Mouse (Mus musculus): ENCODE data around the gene Rrp1.
"Not testable (repeated sequence)": the region's sequence is repeated elsewhere in the genome, so short reads cannot be mapped to it uniquely, and the experiment has no call there.

The Rrp1 gene

DNA sequence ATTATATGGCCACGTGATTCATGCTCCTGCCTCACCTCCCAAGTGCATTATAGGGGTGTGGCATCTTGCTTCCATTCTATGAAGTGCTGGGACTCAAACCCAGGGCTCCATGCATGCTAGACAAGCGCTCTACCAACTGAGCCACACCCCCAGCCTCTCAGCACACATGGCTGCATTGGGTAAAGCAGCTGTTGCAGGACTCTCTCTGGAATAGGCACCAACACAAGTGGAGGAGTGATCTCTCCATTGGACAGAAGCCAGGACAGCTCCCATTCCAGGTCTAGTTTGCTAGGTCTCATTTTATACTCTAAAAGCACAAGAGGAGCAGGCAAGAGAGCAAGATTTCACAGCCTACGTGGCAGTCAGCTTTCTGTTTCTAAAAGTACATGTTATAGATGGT is 29.3 kb downstream of the Rrp1 start:
- DNase-seq (ENCODE audit: low spot score in 2 of 2) = no peak

DNA sequence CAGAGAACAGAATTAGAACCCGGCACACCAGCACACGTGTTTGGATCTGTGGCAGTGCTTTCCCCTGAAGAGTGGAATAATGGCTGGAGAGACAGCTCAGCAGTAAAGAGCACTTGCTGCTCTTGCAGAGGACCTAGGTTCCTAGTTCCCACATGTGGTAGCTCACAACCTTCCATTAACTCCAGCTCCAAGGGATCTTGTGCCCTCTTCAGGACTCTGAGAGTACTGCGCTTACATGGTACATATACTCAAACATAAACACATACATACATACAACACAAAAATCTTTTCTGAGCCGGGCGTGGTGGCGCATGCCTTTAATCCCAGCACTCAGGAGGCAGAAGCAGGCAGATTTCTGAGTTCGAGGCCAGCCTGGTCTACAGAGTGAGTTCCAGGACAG is 34.3 kb downstream of the Rrp1 start:
- DNase-seq (ENCODE audit: low spot score in 2 of 2) = no peak

DNA sequence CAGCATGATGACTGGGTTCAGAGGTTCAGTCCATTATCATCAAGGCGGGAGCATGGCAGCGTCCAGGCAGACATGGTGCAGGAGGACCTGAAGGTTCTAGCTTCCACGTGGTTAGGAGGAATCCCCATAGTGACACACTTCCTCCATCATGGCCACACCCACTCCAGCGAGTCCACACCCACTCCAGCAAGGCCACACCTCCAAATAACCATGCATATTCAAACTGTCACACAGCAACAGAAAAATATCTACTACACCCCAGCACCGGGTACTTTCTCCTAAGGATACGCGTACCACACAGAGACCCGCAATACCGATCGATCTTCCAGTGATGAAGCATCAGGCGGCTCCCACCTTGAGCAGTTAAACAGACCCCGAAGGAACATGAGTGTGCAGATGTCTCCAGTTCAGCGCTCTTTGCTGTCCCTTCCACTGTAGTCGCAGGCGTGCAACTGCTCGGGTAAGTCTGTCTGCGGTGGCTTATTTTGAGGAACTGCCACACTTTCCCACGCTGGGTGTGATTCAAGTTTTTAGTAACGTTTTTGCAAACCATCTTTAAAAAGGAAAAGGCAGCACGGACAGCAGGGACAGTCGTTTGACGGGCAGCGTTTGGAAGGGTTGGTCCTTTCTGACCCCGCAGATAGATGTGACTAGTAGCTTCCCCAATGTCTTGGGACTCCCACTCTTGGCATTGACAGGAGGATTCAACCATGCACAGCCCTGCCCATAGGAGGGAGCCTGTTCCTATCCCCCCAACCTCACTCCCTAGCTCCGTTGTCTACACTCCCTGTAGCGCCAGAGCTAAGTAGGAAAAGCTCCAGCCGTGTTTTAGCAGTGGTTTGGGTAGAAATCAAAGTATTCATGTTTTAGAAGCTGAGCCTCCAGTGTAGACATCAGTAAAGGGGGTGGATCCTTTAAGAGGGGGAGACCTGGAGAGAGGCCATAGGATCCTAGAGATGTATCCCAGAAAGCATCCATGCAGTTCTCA is 39.9 kb downstream of the Rrp1 start:
- DNase-seq (ENCODE audit: low spot score in 2 of 2) = peak; percentile 53 to 56

DNA sequence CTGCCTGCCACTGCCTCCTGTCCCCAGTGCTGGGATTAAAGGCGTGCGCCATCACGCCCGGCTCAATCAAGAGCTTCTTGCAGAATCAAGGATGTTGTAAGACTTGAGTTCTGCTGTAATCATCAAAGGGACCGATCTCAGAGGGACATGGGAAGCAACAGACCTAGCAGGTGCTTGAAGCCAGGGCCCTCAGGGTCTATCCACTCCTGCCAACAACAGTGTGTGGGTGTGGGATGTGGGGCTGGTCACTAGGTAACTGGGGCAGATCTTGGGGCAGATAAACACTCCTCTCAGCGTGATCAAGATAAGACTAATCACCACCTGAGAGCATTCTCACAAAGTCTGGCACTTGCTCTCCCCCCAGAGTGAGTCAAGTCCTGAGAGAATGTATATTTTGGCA is 41.1 kb downstream of the Rrp1 start:
- no peak for DNase-seq (ENCODE audit: low spot score in 2 of 2)

DNA sequence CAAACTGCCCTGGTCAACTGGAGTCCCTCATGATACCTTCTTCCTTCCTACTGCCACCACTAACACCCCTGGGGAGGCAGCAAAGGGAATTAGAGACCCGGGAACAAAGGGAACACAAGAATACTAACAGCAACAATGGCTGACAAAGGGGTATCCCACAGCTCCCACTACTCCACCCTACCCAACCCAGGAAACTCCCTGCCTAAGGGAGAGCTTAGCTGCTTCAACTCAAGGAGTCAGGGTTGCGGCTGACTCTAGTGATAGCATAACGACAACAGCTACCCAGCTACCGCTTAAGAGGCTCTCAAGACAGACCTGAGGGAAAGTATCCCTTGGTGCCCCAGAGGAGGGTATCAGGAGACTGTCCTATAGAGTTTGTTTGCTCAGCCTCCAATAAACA is 45.3 kb downstream of the Rrp1 start:
- no peak for DNase-seq (ENCODE audit: low spot score in 2 of 2)

DNA sequence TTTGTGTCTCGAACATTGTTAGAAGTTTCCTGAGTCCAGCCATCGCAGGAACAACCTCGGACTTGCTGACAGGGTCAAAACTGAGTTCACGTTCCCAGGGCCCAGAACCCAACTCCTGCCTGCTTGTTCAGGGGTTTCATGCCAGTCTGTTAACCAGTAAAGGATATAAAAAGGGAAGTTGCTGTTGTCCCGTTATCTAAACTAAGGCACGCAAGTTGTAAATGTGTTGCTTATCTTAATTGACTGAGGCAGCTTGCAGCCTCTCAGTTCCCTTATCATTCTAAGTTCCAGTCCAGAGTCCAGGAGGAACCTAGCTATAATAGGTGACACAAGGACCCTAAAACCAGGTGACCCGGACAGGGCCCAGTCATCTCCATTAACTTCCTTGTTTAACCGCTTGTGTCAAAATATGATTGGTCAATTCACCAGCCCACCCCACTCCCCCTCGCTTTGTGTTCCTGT is 46.0 kb downstream of the Rrp1 start:
- DNase-seq (ENCODE audit: low spot score in 2 of 2) = no peak

DNA sequence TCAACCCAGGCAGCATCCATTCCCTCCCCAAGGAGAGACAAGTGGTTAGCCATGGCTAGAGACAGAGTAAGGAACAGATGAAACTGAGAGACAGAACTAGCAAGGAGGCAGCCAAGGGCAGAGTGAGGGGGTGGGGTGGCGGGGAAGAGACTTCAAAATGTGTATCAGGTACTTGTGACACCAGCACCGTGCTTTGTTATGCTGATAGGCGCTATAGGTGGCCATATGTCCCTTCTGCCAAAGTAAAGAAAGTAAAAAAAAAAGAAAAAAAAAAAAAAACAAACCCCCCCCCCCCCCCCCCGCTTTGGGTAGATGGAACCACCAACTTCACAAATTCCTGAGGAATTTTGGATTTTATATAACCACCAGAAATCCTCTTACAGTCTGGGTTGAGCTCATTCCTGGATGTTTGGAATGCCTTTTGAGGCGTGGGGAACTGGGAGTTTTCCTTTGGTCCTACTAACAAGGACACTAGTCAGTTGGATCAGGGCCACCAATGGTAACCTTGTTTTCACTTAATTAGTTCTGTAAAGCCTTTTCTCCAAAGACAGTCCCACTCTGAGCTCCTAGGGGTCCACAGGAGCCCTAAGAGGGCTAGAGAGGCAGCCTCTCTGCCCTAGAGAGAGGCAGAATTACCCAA is 46.5 kb downstream of the Rrp1 start:
- DNase-seq (ENCODE audit: low spot score in 2 of 2) = no peak

DNA sequence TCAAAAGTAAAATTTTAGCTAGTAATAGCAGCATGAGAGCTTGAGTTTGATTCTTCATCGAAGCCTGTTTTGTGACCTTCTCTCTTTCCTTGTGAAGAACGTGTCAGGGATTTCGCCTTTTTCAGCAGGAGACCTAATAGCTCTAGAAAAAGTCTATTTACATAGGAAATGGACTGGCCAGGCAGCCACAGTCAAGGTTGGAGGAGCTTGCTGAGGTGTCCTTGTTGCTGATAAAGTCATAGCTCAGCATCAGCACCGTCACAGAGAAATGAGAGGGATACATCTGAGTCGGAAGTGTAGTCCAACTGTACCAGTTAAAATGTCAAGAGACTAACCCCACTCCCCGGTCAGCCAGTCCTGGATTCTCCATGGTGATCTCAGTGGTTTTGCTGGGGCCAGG is 47.3 kb downstream of the Rrp1 start:
- DNase-seq (ENCODE audit: low spot score in 2 of 2) = no peak

DNA sequence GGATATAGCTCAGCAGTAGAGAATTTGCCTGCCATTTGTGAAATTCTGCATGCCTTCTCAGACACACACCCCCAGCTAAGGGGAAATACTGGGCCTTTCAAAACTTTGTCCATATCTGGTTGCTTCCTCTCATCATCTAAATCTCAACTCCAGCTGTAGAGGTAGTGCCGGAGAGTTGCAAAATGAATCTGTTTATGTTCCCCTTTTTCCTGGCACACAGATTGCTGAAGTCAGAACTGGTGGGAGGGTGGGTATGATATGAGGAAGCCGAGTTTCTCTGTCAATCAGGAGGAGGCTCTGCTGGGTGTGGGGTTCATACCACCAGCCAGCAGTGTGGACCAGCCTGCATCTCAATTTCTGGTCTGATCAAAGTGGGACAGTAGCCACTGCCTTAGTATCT is 48.7 kb downstream of the Rrp1 start:
- DNase-seq (ENCODE audit: low spot score in 2 of 2) = no peak

DNA sequence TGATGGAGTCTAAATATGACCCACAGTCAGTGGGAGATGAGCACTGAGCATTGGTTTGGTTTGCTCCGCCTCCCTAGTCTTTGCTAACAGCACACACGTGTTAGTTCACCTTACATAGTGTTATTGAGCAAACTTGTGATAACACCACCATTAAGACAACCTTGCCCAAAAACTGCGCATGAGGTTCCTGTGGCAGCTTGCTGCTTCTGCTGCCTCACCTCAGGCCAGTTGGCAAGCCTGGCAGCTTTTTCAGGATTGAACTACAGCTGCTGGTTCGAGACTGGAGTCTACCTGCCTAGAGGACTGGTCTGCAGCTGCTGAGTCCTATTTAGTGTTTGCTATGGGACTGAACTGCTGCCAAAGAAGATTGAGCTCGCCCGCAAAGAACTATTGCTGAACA is 49.5 kb downstream of the Rrp1 start:
- DNase-seq (ENCODE audit: low spot score in 2 of 2) = no peak

DNA sequence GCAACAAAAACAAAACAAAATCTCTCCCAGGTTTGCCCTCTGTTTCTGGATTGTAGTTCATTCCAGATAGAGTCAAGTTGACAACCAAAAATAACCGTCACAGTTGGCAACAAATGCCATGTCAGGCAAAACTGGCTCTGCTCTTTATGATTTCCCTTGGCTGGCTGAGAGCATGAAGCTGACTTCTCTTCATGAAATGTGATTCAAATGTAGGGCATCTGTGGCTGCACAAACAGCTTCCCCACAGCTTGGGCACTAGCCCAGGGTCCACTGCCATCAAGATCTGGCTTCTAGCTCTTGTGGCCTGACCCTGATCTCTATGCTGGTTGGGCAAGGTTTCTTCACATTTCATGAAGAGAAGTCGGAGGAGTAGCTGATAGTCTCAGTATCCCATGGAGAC is 50.9 kb downstream of the Rrp1 start:
- DNase-seq (ENCODE audit: low spot score in 2 of 2) = no peak

DNA sequence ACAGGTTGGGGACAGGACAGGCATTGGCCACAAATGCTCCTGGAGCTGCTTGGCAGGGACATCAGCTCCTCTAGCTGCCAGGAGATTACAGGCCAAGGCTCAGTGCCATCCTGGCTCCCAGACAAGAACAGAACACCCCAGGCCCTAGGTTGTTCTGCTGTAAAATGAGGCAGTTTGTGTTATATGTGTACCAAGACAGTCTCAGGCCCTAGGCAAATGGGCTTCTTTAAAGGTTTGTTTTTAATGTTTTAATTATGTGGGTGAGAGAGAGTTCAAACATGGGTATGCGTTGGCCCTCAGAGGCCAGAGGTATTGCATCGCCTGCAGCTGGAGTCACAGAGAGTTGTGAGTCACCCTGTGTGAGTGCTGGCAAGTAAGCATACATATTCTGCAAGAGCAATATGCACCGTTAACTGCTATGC is 52.5 kb downstream of the Rrp1 start:
- DNase-seq (ENCODE audit: low spot score in 2 of 2) = no peak

DNA sequence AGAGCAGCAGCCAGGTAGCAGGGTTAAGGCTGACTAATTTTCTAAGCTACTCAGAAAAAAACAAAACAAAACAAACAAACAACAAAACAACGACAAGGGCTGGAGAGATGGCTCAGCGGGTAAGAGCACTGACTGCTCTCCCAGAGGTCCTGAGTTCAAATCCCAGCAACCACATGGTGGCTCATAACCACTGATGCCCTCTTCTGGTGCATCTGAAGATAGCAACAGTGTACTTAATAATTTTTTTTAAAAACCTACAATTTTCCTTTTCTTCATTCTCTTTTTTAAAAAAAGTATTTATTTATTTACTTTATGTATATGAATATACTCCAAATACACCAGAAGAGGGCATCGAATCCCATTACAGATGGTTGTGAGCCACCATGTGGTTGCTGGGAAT is 53.8 kb downstream of the Rrp1 start:
- not testable (repeated sequence) for DNase-seq (ENCODE audit: low spot score in 2 of 2)

DNA sequence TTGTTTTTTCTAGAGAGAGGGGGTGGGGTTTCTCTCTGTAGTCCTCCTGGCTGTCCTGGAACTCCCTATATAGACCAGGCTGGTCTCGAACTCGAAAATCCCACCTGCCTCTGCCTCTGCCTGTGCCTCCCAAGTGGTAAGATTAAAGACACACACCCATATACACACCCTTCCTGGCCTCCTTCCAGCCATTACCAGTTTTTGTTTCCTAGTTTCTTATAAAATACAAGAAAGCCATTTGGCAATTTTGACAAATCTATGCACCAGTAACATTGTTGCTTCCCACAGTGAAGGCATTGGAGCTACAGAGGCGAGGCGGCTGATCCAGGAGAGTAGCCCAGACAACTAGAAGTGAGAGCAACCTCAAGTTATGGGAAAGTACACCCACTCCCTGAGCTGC is 54.6 kb downstream of the Rrp1 start:
- no peak for DNase-seq (ENCODE audit: low spot score in 2 of 2)

DNA sequence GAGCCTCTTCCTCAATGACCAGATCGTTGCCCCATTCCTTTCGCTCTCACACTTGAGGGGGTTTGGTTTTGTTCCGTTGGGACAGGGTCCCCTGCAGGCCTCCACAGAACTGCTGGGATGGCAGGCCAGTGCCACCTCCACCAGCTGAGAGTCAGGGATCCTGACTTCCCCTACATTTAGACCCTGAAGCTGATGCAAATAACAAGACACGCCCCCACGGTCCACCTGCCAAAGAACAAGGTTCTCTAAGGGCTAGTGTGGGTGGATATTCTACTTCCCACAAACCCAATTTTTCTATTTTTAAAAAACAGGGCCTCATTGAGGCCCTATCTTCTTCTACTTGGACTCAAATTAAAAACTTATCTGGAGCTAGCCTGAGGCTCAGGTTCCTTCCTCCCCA is 55.1 kb downstream of the Rrp1 start:
- no peak for DNase-seq (ENCODE audit: low spot score in 2 of 2)

DNA sequence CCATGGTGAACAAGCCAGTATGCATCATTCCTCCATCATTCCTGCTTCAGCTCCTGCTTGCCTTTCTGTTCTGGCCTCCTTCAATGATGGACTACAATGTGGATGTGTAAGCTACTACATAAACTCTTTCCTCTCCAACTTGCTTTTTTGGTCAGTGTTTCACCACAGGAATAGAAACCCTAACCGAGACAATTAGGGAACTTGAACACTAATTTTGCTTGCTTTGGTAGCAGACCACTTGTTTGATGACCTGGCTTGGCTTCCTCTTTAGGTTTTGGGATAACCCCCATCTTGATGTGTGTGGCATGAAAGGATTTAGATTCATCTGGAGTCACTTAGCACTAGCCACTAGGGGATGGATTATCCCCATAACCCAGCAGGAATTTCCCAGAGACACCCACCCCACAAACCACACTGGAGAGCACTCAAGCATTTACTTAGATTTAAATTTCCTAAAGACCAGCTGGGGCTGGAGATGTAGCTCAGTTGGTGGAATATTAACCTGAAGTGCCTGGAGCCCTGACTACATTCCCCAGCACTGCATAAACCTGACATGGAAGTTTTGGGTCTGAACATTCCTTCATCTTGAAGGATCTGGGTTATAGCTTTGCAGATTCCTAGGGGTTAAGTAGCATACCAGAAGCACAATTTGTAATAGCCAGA is 56.8 kb downstream of the Rrp1 start:
- no peak for DNase-seq (ENCODE audit: low spot score in 2 of 2)

DNA sequence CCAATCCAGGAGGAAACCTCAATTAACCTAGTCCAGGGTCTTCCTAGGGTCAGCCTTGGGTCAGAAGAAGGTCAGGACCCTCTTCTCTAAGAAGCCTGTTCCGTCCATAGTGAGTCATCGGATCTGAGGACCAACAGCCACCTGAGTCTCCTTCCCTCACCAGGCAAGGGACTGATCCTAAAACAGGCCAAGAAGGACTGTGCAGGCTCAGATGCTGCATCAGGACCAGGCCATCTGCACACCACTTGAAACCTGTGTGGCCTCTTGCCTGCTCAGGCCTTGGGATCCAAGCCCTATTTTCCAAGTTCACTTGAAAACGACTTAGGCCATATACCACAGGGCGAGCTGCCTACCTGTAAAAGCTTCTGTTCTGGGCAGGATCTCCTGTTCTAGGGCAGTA is 59.6 kb downstream of the Rrp1 start:
- no peak for DNase-seq (ENCODE audit: low spot score in 2 of 2)

DNA sequence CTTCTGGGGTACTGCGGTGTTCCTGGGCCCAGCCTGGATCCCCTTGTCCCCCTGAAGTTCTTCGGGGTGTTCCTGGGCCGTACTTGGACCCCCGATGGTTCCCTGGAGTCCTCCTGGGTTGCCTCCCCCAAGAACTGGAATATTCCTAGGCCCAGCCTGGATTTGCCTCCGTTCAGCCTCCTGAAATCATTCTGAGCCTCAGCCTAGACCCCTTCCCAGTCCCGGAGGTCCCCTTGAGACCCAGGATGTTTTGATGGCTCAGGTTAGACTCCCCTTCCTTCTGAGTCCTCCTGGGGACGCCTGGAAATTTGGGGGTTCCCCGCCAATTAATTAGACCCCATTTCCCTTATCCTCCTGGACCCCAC is 60.2 kb downstream of the Rrp1 start:
- DNase-seq (ENCODE audit: low spot score in 2 of 2) = no peak

DNA sequence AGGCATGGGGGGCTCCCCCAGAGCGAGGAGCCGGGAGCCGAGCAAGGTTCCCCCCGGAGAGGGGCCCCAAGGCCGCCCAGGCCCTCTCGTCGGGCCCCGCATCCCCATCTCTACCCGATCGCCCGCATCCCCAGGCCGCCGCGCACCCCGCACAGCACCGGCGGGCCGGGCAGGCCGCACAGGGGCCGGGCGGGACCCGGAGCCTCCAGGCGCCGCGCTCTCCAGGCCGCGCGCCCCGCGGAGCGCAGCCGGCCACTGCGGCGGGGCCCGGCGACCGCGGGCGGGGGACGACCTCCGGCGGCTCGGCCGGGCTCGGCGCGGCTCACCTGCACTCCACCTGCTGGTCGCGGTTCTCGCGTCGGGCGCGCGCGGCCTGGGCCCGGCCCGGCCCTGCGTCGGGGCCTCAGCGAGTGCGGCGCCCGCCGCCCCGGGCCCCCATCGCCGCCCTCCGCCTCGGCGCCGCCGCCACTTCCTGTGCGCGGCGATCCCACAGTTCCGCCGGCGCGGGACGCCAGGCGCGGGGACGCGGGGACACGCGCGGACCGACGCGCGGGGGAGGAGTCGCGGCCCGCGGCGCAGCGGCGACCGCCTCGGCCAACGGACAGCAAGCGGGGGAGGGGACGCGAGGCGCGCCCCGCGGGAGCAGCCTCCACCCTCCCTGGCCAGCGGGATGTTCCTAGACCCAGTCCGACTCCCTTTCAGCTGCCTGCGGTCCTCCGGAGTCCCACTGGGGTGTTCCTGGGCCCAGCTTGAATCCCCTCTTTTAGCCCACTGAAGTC is 60.8 kb downstream of the Rrp1 start, which contains the start of gene Agpat3:
TSS of gene Agpat3 (minus strand) at position 603 of the 779 bp plus-strand sequence.
- DNase-seq (ENCODE audit: low spot score in 2 of 2) = peak; percentile 33 to 59

DNA sequence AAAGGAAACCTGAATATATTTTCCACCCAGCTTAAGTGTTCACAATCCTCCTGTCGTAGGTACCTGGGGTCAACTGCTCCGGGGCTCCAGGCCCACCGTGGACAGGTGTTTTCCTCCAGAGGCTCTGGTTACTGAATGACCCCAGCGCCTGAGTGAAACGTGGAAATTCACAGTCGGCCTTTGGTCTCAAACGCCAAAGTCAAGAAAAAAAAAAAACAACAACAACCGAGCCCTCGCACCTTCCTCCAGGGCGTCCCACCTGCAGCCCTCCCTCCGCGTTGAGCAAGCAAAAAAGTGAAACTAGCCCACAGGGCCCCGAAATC is 61.3 kb downstream of the Rrp1 start:
- no peak for DNase-seq (ENCODE audit: low spot score in 2 of 2)

DNA sequence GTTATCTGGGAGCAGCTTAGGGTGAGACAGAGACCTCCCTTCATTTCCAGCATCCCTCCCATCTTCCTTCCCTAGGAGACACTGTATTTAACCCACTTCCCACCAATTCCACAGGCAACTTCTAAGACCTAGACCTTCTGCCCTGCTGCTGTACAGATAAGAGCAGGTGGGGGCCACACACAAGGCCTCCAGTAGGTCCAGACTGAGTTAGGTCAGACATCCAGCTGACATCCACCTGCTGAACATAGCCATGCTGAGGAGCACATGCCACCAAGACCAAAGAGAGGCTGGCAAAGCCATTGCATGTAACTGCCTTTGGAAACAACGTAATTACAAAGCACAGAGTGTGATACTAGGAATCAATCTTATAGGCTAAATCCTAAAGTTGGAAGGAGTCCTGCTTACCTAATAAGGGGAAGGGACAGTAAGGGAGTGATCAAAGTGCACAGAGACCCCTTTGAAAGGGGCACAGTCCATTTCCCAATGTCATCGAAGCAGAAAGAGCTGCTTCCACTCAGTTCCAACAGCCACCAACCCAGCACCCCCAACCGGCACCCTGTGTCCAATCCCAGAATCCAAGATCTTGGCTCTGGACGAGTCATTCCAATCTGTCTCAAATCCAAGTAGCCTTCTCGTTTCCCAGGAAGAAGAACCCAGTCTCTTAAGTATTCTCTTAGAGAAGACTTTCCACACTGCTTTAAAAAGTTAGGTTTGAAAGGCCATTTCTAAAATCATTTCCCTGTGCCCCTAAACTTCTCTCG is 61.9 kb downstream of the Rrp1 start:
- no peak for DNase-seq (ENCODE audit: low spot score in 2 of 2)
